Mouse (Mus musculus) cerebellum, postnatal 25 days (tissue): ENCODE data around the gene Cga.
"Not testable (repeated sequence)": the region's sequence is repeated elsewhere in the genome, so short reads cannot be mapped to it uniquely, and the experiment has no call there.

Experiments
- DNase-seq, 2 experiments: peaks; one replicate each; pipeline ENCODE4 v3.0.0; 2021; ENCODE audit warnings: mixed read lengths in 2 of 2

Gene Cga

GRCm38 (mm10) chr4:34898497-34898896 is 4.9 kb downstream of the Cga start:
- DNase-seq, result no peak

GRCm38 (mm10) chr4:34899322-34899721 is 5.7 kb downstream of the Cga start:
- DNase-seq, result no peak

GRCm38 (mm10) chr4:34900155-34900554 is 6.6 kb downstream of the Cga start:
- DNase-seq, result no peak

GRCm38 (mm10) chr4:34901166-34901565 is 7.6 kb downstream of the Cga start:
- no peak for DNase-seq

- DNase-seq, result not testable (repeated sequence)
Measured at GRCm38 (mm10) chr4:34901582-34901981, 8.0 kb downstream of the Cga start.

- no peak for DNase-seq
Measured at GRCm38 (mm10) chr4:34905396-34905795, 11.8 kb downstream of the Cga start.

- no peak for DNase-seq
Measured at GRCm38 (mm10) chr4:34906151-34906550, 12.6 kb downstream of the Cga start.

- no peak for DNase-seq
Measured at GRCm38 (mm10) chr4:34907026-34907425, 13.4 kb downstream of the Cga start.

GRCm38 (mm10) chr4:34908127-34908526 is 14.5 kb downstream of the Cga start:
- no peak for DNase-seq

- no peak for DNase-seq
Measured at GRCm38 (mm10) chr4:34911401-34911800, 17.8 kb downstream of the Cga start.

- no peak for DNase-seq
Measured at GRCm38 (mm10) chr4:34912171-34912570, 18.6 kb downstream of the Cga start.

GRCm38 (mm10) chr4:34917400-34917799 is 23.8 kb downstream of the Cga start:
- DNase-seq, result no peak

- peak; percentile 29 to 61 for DNase-seq
Measured at GRCm38 (mm10) chr4:34922177-34922870, 28.7 kb downstream of the Cga start.

- not testable (repeated sequence) for DNase-seq
Measured at GRCm38 (mm10) chr4:34928386-34928785, 34.8 kb downstream of the Cga start.

- no peak for DNase-seq
Measured at GRCm38 (mm10) chr4:34941046-34941445, 47.5 kb downstream of the Cga start.

- no peak for DNase-seq
Measured at GRCm38 (mm10) chr4:34947181-34947580, 53.6 kb downstream of the Cga start.

GRCm38 (mm10) chr4:34953716-34954115 is 60.1 kb downstream of the Cga start:
- DNase-seq, result no peak
